Mouse (Mus musculus) neural tube, embryonic 10.5 days (tissue): ENCODE results near the gene Map3k4.
"Not testable (repeated sequence)": the region's sequence is repeated elsewhere in the genome, so short reads cannot be mapped to it uniquely, and the experiment has no call there.

Experiments
- DNase-seq: peaks from one replicate; pipeline ENCODE4 v3.0.0-alpha.2; 2017; ENCODE audit warnings: low spot score; ENCODE audit errors: extremely low spot score

The Map3k4 gene

GRCm38 (mm10) chr17:12224551-12224950 is 94.0 kb downstream of the Map3k4 start:
- DNase-seq: not testable (repeated sequence)

- DNase-seq: no peak
Measured at GRCm38 (mm10) chr17:12224145-12224544, 94.5 kb downstream of the Map3k4 start.

DNA sequence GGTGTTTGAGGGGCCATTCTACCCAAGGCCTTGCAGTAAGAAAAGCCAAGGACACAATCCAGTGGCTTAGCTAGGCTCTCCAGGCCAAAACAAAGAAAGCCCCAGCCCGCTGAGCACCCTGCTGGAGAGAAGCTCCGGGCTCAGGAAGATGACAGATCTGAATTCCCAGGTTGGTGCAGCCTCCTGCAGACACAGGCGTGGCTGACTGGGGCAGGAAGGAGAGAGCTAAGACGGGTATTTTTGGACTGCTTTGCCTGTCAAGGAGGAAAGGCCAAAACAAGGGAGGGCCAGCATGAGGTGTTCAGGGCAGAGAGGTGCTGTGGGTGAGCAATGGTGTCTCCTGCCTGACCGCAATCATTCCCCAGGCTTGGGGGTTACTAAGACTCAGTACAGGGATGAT is 94.9 kb downstream of the Map3k4 start:
- DNase-seq: no peak

- no peak for DNase-seq
Measured at GRCm38 (mm10) chr17:12221926-12222325, 96.7 kb downstream of the Map3k4 start.

- no peak for DNase-seq
Measured at GRCm38 (mm10) chr17:12216224-12216623, 102.4 kb downstream of the Map3k4 start.

- DNase-seq: no peak
Measured at GRCm38 (mm10) chr17:12213430-12213829, 105.2 kb downstream of the Map3k4 start.

DNA sequence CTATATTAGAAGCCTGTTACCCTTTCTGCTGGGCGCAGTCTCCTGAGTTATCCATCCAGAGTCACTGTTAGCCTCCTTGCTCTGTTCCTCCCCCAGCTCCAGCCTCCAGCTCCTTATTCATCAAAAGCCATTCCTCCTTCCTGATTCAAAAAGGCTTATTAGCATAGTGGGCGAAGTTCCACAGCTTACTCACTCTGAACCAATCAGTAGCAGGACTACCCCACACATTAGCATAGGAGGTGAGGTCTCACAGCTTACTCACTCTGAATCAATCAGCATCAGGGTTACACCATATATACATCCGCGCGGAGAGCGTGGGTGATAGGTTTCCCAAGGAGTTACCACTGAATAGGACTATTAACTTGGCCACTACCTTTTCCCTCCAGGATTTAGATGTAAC is 106.3 kb downstream of the Map3k4 start:
- DNase-seq: no peak

DNA sequence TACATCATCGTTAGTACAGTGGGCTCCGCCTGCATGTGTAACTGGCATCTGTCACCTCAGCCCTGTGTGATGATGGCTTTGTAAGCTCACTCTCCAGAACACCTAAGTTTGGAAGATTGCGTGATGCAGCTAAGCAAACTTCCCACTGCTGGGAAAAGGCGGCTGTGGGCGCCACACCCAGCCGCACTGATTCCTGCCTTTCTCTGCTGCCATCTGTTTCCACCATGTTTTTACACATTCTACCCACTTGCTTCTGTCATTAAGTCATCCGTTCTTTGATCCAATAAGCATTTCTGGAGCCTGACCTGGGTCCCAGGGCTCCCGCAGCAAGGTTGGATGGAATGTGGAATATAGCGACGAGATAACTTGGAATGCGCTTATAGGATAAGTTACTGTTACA is 106.7 kb downstream of the Map3k4 start:
- DNase-seq: no peak

DNA sequence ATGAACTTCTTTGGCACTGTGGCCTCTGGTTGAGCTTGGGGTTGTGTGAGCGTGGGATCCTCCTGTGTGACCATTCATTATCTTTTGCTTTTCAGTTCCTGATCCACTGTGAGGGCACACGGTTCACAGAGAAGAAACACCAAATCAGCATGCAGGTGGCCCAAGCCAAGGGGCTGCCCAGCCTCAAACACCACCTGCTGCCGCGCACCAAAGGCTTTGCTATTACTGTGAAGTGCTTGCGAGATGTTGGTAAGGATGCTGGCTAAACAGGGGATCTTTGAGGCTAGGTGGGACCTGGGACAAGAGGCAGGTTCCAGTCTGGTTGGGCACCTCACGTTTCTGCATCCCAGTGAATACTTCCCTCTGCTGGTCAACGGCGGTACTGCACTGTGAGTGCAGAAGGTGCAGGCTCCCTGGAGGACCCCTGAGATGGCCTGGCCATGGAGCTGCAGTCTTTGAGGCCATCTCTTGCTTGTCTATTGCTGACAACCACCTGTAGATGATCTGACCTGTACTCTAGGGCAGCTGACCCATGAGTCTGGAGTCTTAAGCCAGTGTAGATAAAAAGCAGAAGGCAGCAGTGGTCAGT is 108.0 kb downstream of the Map3k4 start:
- peak; percentile 95 for DNase-seq

- DNase-seq: no peak
Measured at GRCm38 (mm10) chr17:12209481-12209880, 109.1 kb downstream of the Map3k4 start.

DNA sequence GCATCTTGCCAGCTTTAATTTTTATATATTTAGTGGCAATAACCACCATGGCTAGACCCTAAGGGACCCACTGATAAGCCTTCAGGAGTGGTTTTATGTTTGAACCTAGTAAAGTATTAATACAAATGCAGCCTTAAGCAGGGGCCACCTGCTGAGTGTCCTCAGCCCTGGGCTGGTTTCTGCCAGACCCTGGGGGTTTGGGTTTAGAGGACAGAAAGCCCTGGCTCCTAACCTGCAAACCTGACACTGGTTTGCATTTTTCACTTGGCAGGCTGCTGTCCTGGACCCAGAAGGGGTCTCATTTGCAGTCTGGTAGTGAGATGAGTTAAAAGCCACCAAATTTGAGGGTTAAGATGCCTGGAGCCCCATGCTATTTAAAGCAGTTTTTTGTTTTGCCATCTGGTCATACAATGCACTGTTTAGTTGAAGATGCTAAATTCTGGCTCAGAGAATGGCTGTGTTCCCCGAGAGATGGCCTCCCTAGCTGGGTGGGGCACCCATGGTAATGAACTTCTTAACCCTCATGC is 111.5 kb downstream of the Map3k4 start:
- DNase-seq: no peak

DNA sequence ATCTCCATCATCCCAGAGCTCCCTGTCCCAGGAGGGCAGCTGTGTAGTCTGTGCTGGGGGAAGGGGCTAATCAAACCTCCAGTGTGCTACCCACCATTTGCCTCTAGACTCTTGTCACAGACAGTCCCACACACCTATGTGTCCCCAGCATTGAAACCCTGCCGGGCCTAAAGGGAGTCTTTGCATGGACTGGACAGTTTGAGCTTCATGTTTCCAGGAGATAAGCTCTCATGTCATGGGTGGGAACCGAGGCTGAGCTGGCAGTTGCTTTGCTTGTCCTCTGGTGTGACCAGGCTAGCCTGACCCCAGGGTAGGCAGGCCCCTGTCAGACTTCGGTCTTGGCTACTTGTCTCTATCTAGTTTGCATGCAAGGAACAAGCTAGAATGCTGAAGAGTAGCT is 112.3 kb downstream of the Map3k4 start:
- DNase-seq: no peak

- no peak for DNase-seq
Measured at GRCm38 (mm10) chr17:12205694-12206075, 112.9 kb downstream of the Map3k4 start.

DNA sequence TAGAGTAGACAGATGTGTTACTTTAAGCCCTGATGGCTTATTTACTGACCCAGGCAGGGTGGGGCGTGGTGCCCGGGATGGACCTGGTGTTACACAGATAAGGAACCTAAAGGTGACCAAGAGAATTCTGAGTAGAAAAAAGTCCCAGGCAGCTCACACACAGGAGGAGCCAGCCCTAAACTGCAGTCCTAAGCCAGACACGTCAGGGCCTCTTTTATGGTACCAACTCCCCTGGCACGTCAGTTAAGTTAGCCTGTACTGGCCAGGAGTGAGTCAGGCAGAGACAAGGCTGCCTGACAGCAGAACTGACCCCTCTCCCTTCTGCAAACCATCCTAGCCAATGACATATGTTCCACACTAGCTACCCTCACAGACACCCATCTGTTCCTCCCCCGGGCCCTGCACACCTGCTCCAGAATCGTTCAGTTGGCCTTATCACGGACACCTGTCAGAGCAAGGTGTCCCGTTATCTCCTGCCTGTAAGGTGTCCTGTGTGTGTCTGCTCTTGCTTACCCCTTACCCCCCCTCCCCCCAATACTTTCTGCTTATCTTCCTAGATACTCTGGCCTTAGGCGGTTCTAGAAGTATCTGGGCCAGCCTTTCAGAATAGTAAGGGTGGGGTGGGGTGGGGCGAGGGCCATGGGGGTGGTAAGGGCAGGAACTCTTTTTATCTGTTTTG is 113.4 kb downstream of the Map3k4 start:
- DNase-seq: no peak

DNA sequence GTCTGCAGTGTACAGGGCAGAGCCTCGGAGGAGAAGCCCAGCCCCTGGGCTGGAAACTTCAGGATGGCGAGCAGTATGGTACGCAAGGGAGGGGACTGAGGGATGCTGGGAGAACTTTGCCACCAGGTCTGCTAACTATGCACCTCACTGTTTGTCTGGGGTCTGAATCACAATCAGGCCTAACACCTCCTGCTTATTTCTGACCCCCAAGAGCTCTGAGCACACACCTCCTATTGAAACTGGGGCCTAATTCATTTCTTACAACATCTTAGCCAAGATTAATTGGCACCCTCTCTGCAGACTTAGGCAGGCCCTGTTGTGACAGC is 113.9 kb downstream of the Map3k4 start:
- no peak for DNase-seq

- no peak for DNase-seq
Measured at GRCm38 (mm10) chr17:12204246-12204645, 114.3 kb downstream of the Map3k4 start.

DNA sequence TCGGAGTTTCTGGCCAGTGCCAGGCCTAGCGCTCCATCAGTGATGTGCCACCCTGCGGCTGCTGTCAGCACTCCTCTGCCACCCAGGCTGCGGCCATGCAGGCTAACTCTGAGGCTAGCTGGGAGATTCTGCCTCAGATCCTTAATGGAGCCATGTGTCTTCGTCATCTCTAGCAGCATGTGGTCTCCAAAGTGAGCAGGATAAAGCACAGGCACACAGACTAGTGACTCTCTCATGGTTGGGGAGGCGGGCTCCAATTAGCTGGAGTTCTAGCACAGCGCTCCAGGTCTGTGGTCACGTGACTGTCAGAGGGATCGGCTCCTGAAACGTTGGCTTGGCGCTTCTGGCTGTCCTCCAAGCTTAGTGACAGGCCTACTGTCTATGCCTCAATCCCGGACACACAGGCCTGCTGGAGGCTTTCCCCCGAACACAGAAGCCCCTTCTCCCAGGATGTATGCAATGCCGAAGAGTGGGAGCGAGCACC is 115.1 kb downstream of the Map3k4 start:
- DNase-seq: no peak

GRCm38 (mm10) chr17:12201086-12201485 is 117.5 kb downstream of the Map3k4 start:
- no peak for DNase-seq

DNA sequence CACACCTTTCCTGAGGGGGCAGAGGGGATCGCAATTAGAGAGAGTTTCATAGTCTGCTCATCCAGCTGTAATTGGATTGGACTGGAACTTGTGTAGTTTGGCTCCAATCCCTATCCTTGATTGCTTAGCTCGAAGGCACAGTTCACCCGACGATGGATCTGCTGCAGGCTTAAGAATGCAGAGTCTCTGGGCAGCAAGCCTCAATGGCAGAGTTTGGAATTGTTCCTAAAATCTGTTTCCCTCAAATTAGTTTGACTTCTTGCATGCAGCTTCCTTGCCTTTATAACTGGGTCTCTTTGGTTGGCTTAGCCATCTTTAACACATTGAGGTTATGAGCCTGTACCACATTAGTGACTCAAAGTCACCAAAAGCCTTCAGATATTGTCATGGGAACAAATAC is 118.7 kb downstream of the Map3k4 start:
- no peak for DNase-seq

DNA sequence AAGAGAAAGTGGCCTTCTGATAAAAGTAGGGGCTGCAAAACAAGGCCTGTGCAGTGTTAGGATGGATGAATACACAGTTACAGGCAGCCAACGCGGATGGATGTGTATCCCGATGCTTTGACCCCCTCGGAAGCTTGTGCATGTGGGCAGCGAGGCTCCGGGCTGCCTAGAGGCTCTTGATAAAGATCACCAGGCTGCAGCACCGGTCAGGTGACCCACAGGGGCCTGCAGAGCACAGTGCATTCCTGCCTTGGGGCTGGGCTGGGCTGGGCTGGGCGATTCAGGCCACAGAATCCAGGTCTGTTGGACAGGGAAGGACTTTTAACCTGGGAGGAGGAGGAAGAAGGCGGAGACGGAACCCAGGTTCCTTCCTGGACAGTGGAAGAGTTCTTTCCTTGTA is 123.0 kb downstream of the Map3k4 start:
- DNase-seq: no peak

GRCm38 (mm10) chr17:12195137-12195536 is 123.5 kb downstream of the Map3k4 start:
- DNase-seq: no peak

GRCm38 (mm10) chr17:12187782-12188181 is 130.8 kb downstream of the Map3k4 start:
- no peak for DNase-seq

- no peak for DNase-seq
Measured at GRCm38 (mm10) chr17:12186341-12186740, 132.3 kb downstream of the Map3k4 start.
